ENCODE assay signal across 8 mouse cellular contexts in the genomic region with DNA sequence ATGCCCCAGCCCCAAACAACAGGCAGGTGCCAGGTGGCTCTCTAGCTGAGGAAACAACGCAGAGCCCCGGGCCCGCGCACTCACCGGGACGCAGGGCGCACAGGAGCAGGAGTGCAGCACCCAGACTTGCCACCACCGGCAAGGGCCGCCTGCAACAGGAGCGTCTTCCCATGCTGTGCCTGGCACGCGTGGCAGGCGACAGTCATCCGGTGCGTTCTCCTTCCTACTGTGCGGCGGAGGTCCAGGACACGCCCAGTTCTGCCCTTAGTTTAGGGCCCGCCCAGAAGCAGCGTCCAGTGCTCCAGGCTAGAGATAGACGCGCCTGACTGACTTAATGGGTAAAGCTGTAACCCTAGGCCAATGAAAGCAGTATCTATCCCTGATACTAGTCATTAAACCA. TPM values are rescaled to one million over a fixed set of nuclear protein-coding genes. Genes with fewer than 3 reads are reported as not detected.
DNase-seq lines count a peak whose midpoint lies in the region; ATAC-seq lines count a peak whose summit lies in the region.

Gene Chst13, minus strand, starts transcription at position 195 of the 400 bp plus-strand sequence.

- no peak for ATAC-seq in hindbrain, embryonic 12.5 days (ENCODE audit: low FRiP score)
- no peak for ATAC-seq in midbrain, embryonic 16.5 days

- 2% methylated on average over 22 of the region's 22 CpGs for WGBS in forebrain, embryonic 10.5 days
- 3% methylated on average over 22 of the region's 22 CpGs for WGBS in hindbrain, embryonic 12.5 days
- 7% methylated on average over 22 of the region's 22 CpGs for WGBS in midbrain, embryonic 16.5 days

- H3K4me1 ChIP-seq in forebrain, embryonic 10.5 days: peaks cover 8% of the 10 kb centered on the region
- peaks cover 6% of the 10 kb centered on the region; the same call in 1 of the 2 replicates for H3K4me1 ChIP-seq in hindbrain, embryonic 12.5 days
- H3K4me1 ChIP-seq in midbrain, embryonic 16.5 days (ENCODE audit: control insufficient read depth, insufficient read depth, low read length): peaks cover 3% of the 10 kb centered on the region; the same call in 1 of the 2 replicates

- peak; percentile 19 to 34 for DNase-seq in cerebellum, postnatal 14 days
- no peak for DNase-seq in cerebellum, adult 8-10 months
- DNase-seq in forebrain, embryonic 10.5 days (ENCODE audit: extremely low spot score, low spot score): peak; percentile 16
- peak; percentile 46 for DNase-seq in liver
- DNase-seq in right cerebral cortex, postnatal 10 days (ENCODE audit: low spot score in 2 of 2): no peak
- no peak for DNase-seq in cerebellum, adult 11-12 months

- H3K27me3 ChIP-seq in forebrain, embryonic 10.5 days (ENCODE audit: poor library complexity, severe bottlenecking): peaks cover 24% of the 10 kb centered on the region
- H3K27me3 ChIP-seq in hindbrain, embryonic 12.5 days: peaks cover 7% of the 10 kb centered on the region; the same call in 1 of the 2 replicates
- H3K27me3 ChIP-seq in midbrain, embryonic 16.5 days (ENCODE audit: control insufficient read depth, insufficient read depth, low read depth, low read length): no peaks in the 10 kb centered on the region

- H3K9ac ChIP-seq in hindbrain, embryonic 12.5 days: peak within 1 kb of the TSS; percentile 43
- no peak within 1 kb of the TSS for H3K9ac ChIP-seq in midbrain, embryonic 16.5 days (ENCODE audit: low read depth, low read length)

- H3K27ac ChIP-seq in forebrain, embryonic 10.5 days: no peak within 1 kb of the TSS
- H3K27ac ChIP-seq in hindbrain, embryonic 12.5 days: no peak within 1 kb of the TSS
- no peak within 1 kb of the TSS for H3K27ac ChIP-seq in midbrain, embryonic 16.5 days (ENCODE audit: low read length)

- no peaks in the 10 kb centered on the region for H3K36me3 ChIP-seq in forebrain, embryonic 10.5 days (replicated peaks)
- H3K36me3 ChIP-seq in hindbrain, embryonic 12.5 days: no peaks in the 10 kb centered on the region
- no peaks in the 10 kb centered on the region for H3K36me3 ChIP-seq in midbrain, embryonic 16.5 days (ENCODE audit: control insufficient read depth, insufficient read depth, low read length)

- no peaks in the 10 kb centered on the region for H3K9me3 ChIP-seq in forebrain, embryonic 10.5 days
- no peaks in the 10 kb centered on the region for H3K9me3 ChIP-seq in hindbrain, embryonic 12.5 days (replicated peaks)
- H3K9me3 ChIP-seq in midbrain, embryonic 16.5 days (replicated peaks; ENCODE audit: control insufficient read depth, low read length, poor library complexity, severe bottlenecking): no peaks in the 10 kb centered on the region

- H3K4me2 ChIP-seq in hindbrain, embryonic 12.5 days (replicated peaks): peak within 1 kb of the TSS; percentile 48
- peak within 1 kb of the TSS; percentile 37 for H3K4me2 ChIP-seq in midbrain, embryonic 16.5 days (ENCODE audit: low read length)

- H3K4me3 ChIP-seq in forebrain, embryonic 10.5 days: peak within 1 kb of the TSS; percentile 39
- H3K4me3 ChIP-seq in hindbrain, embryonic 12.5 days: peak within 1 kb of the TSS; percentile 11; the same call in 1 of the 2 replicates
- no peak within 1 kb of the TSS for H3K4me3 ChIP-seq in midbrain, embryonic 16.5 days (ENCODE audit: low read depth, low read length)

RNA-seq across cellular contexts. Expression of gene Chst13, which starts in this region (rescaled TPM):
- polyA plus RNA-seq in forebrain, embryonic 10.5 days (2016; fragmentation: Nextera tagmentation; extraction: Ambion mirVana): not detected in 2 replicates
- 0.17 TPM in 1 of 2 replicates, not detected in the other for polyA plus RNA-seq in hindbrain, embryonic 12.5 days (2016; fragmentation: Nextera tagmentation; extraction: Ambion mirVana)
- 0.11 TPM in 1 of 2 replicates, not detected in the other for polyA plus RNA-seq in midbrain, embryonic 16.5 days (2015; fragmentation: Nextera tagmentation; extraction: Ambion mirVana)

Comparison
In these comparisons a context has a peak if more than half of its experiments do, and no peak if none do; other contexts are left out.
1. DNase-seq: peak in cerebellum, postnatal 14 days (2 of 2) and liver (single experiment); none in cerebellum, adult 8-10 months (single experiment), right cerebral cortex, postnatal 10 days (0 of 2) and cerebellum, adult 11-12 months (single experiment).
2. Peak in DNase-seq and H3K4me3 ChIP-seq in forebrain, embryonic 10.5 days; RNA of the gene not detected or under 1 TPM.